Mouse (Mus musculus) stomach, postnatal 0 days (tissue): Measurements from ENCODE around the gene Mad2l2.

Source experiments
- CTCF ChIP-seq: IDR thresholded peaks from 2 replicates; pipeline ENCODE4 v1.5.1; 2016; ENCODE audit warnings: antibody characterized with exemption, low read depth, mild to moderate bottlenecking, moderate library complexity
- EP300 ChIP-seq: optimal IDR thresholded peaks from 2 replicates; pipeline ENCODE3; 2016; ENCODE audit warnings: antibody characterized with exemption

DNA sequence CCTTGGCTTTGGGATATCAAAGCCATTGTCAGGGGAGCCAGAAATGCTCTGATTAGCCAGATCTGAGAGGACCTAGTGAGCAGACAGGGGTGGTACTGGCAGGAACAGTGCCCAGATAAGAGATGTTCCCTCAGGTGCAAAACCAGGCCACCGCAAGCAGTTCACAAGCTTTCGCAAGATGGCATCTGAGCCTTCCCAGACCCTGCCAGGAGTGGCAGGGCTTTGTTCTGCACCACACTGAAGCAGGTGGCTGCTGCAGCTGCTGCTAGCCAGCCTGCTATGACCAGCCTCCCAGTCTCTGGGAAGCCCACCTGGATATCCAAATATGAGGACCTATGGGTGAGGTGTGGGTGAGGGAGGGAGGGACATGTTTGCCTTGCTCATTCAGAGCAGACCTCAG, 32.2 kb upstream of the Mad2l2 start:
- TF ChIP-seq CTCF: no peak
- no peak for TF ChIP-seq EP300
